Mouse (Mus musculus): ENCODE measurements around the gene Tlcd1. TPM values are rescaled to one million over a fixed set of nuclear protein-coding genes. Genes with fewer than 3 reads are reported as not detected.

The Tlcd1 gene
- 5.6 TPM for polyA plus RNA-seq (2014; fragmentation: Illumina TruSeq; extraction: RNeasy Lipid Tissue Mini Kit (QIAGEN cat#74804); ENCODE audit: low replicate concordance)

GRCm38 (mm10) chr11:78176402-78176862, at the start of gene Tlcd1, which contains the start of gene Nek8:
Gene Tlcd1, plus strand, starts transcription at chr11:78176711.
Gene Nek8, minus strand, starts transcription at chr11:78176675.

GRCm38 (mm10) chr11:78164924-78165760, 11.4 kb upstream of the Tlcd1 start, which contains the start of gene Traf4:
Gene Traf4, minus strand, starts transcription at chr11:78165589.

GRCm38 (mm10) chr11:78182961-78183844, 6.7 kb downstream of the Tlcd1 start, which contains the start of gene Rpl23a:
Gene Rpl23a, minus strand, starts transcription at chr11:78183584.

GRCm38 (mm10) chr11:78188331-78189233, 12.1 kb downstream of the Tlcd1 start, which contains the start of gene Rab34:
Gene Rab34, plus strand, starts transcription at chr11:78188430.

GRCm38 (mm10) chr11:78193113-78193512, 16.6 kb downstream of the Tlcd1 start, which contains the start of gene Proca1:
Gene Proca1, plus strand, starts transcription at chr11:78193392.

Other genes with a start within 250 kb of the Tlcd1 start
- gene Sez6, start 245.9 kb upstream of the Tlcd1 start, polyA plus RNA-seq (2014; fragmentation: Illumina TruSeq; extraction: RNeasy Lipid Tissue Mini Kit (QIAGEN cat#74804); ENCODE audit: low replicate concordance) = not detected
- gene Phf12, start 194.0 kb upstream of the Tlcd1 start, polyA plus RNA-seq (2014; fragmentation: Illumina TruSeq; extraction: RNeasy Lipid Tissue Mini Kit (QIAGEN cat#74804); ENCODE audit: low replicate concordance) = 12.8 TPM
- 1.0 TPM for gene Dhrs13, start 144.4 kb upstream of the Tlcd1 start, polyA plus RNA-seq (2014; fragmentation: Illumina TruSeq; extraction: RNeasy Lipid Tissue Mini Kit (QIAGEN cat#74804); ENCODE audit: low replicate concordance)
- gene Flot2, start 138.8 kb upstream of the Tlcd1 start, polyA plus RNA-seq (2014; fragmentation: Illumina TruSeq; extraction: RNeasy Lipid Tissue Mini Kit (QIAGEN cat#74804); ENCODE audit: low replicate concordance) = 0.37 TPM
- gene Eral1, start 96.3 kb upstream of the Tlcd1 start, polyA plus RNA-seq (2014; fragmentation: Illumina TruSeq; extraction: RNeasy Lipid Tissue Mini Kit (QIAGEN cat#74804); ENCODE audit: low replicate concordance) = 2.7 TPM
- 7.3 TPM for gene Fam222b, start 82.1 kb upstream of the Tlcd1 start, polyA plus RNA-seq (2014; fragmentation: Illumina TruSeq; extraction: RNeasy Lipid Tissue Mini Kit (QIAGEN cat#74804); ENCODE audit: low replicate concordance)
- gene Traf4, start 11.1 kb upstream of the Tlcd1 start, polyA plus RNA-seq (2014; fragmentation: Illumina TruSeq; extraction: RNeasy Lipid Tissue Mini Kit (QIAGEN cat#74804); ENCODE audit: low replicate concordance) = 1.4 TPM
- 0.97 TPM for gene Nek8, start within 50 bp of the Tlcd1 start, polyA plus RNA-seq (2014; fragmentation: Illumina TruSeq; extraction: RNeasy Lipid Tissue Mini Kit (QIAGEN cat#74804); ENCODE audit: low replicate concordance)
- 432 TPM for gene Rpl23a, start 6.9 kb downstream of the Tlcd1 start, polyA plus RNA-seq (2014; fragmentation: Illumina TruSeq; extraction: RNeasy Lipid Tissue Mini Kit (QIAGEN cat#74804); ENCODE audit: low replicate concordance)
- 0.93 TPM for gene Rab34, start 11.7 kb downstream of the Tlcd1 start, polyA plus RNA-seq (2014; fragmentation: Illumina TruSeq; extraction: RNeasy Lipid Tissue Mini Kit (QIAGEN cat#74804); ENCODE audit: low replicate concordance)
- gene Proca1, start 16.7 kb downstream of the Tlcd1 start, polyA plus RNA-seq (2014; fragmentation: Illumina TruSeq; extraction: RNeasy Lipid Tissue Mini Kit (QIAGEN cat#74804); ENCODE audit: low replicate concordance) = 0.89 TPM
- 15.0 TPM for gene Sdf2, start 69.0 kb downstream of the Tlcd1 start, polyA plus RNA-seq (2014; fragmentation: Illumina TruSeq; extraction: RNeasy Lipid Tissue Mini Kit (QIAGEN cat#74804); ENCODE audit: low replicate concordance)
- gene Supt6, start 69.3 kb downstream of the Tlcd1 start, polyA plus RNA-seq (2014; fragmentation: Illumina TruSeq; extraction: RNeasy Lipid Tissue Mini Kit (QIAGEN cat#74804); ENCODE audit: low replicate concordance) = 7.2 TPM
- gene 2610507B11Rik, start 85.0 kb downstream of the Tlcd1 start, polyA plus RNA-seq (2014; fragmentation: Illumina TruSeq; extraction: RNeasy Lipid Tissue Mini Kit (QIAGEN cat#74804); ENCODE audit: low replicate concordance) = 55.5 TPM
- gene BC030499, start 114.1 kb downstream of the Tlcd1 start, polyA plus RNA-seq (2014; fragmentation: Illumina TruSeq; extraction: RNeasy Lipid Tissue Mini Kit (QIAGEN cat#74804); ENCODE audit: low replicate concordance) = 1.5 TPM
- 8.9 TPM for gene Spag5, start 124.8 kb downstream of the Tlcd1 start, polyA plus RNA-seq (2014; fragmentation: Illumina TruSeq; extraction: RNeasy Lipid Tissue Mini Kit (QIAGEN cat#74804); ENCODE audit: low replicate concordance)
- 3.8 TPM for gene Aldoc, start 146.3 kb downstream of the Tlcd1 start, polyA plus RNA-seq (2014; fragmentation: Illumina TruSeq; extraction: RNeasy Lipid Tissue Mini Kit (QIAGEN cat#74804); ENCODE audit: low replicate concordance)
- 1.9 TPM for gene Pigs, start 151.7 kb downstream of the Tlcd1 start, polyA plus RNA-seq (2014; fragmentation: Illumina TruSeq; extraction: RNeasy Lipid Tissue Mini Kit (QIAGEN cat#74804); ENCODE audit: low replicate concordance)
- gene Unc119, start 166.8 kb downstream of the Tlcd1 start, polyA plus RNA-seq (2014; fragmentation: Illumina TruSeq; extraction: RNeasy Lipid Tissue Mini Kit (QIAGEN cat#74804); ENCODE audit: low replicate concordance) = not detected
- gene Foxn1, start 209.8 kb downstream of the Tlcd1 start, polyA plus RNA-seq (2014; fragmentation: Illumina TruSeq; extraction: RNeasy Lipid Tissue Mini Kit (QIAGEN cat#74804); ENCODE audit: low replicate concordance) = not detected
- gene Slc13a2, start 245.5 kb downstream of the Tlcd1 start, polyA plus RNA-seq (2014; fragmentation: Illumina TruSeq; extraction: RNeasy Lipid Tissue Mini Kit (QIAGEN cat#74804); ENCODE audit: low replicate concordance) = 6.7 TPM